Mouse (Mus musculus): Measurements from ENCODE around the gene Rapgef1. TPM values are rescaled to one million over a fixed set of nuclear protein-coding genes. Genes with fewer than 3 reads are reported as not detected.
"Not testable (repeated sequence)": the region's sequence is repeated elsewhere in the genome, so short reads cannot be mapped to it uniquely, and the experiment has no call there.

Rapgef1 gene
- polyA plus RNA-seq, 1 experiment from 2014 or later: 19.9 TPM

DNA sequence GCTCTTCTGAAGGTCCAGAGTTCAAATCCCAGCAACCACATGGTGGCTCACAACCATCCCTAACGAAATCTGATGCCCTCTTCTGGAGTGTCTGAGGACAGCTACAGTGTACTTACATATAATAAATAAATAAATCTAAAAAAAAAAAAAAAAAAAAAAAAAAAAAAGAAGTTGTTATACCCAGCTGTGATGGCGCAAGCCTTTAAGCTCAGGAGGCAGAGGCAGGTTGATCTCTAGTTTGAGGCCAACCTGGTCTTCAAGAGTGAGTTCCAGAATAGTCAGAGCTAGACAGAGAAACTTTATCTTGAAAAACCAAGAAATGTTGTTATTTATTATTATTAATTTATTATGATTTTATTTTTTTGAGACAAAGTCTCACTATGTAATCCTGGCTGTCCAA lies 161.7 kb downstream of the Rapgef1 start:
- H3K4me1 ChIP-seq (replicated peaks; ENCODE audit: control insufficient read depth, insufficient read depth, low read length); H3K27ac ChIP-seq; H3K4me3 ChIP-seq (replicated peaks; ENCODE audit: low read length); H3K4me2 ChIP-seq (replicated peaks); H3K27me3 ChIP-seq (ENCODE audit: control insufficient read depth, insufficient read depth, low read length); H3K9me3 ChIP-seq (ENCODE audit: control insufficient read depth, low read length); H3K9ac ChIP-seq; ATAC-seq (ENCODE audit: low FRiP score); DNase-seq (ENCODE audit: low spot score): not testable (repeated sequence)
- H3K36me3 ChIP-seq (replicated peaks; ENCODE audit: control insufficient read depth, insufficient read depth): peaks cover 97% of the 10 kb centered on the region
- WGBS: 88% methylated on average over 2 of the region's 2 CpGs

GRCm38 (mm10) chr2:29784290-29784689 lies 164.8 kb downstream of the Rapgef1 start:
- Histone ChIP-seq H3K36me3 (replicated peaks; ENCODE audit: control insufficient read depth, insufficient read depth) (peaks cover 69% of the 10 kb centered on the region), H3K27me3 (ENCODE audit: control insufficient read depth, insufficient read depth, low read length) (no peaks in the 10 kb centered on the region), H3K4me1 (replicated peaks; ENCODE audit: control insufficient read depth, insufficient read depth, low read length) (peaks cover 13% of the 10 kb centered on the region), H3K4me2 (replicated peaks) (no peak overlapping the region), H3K4me3 (replicated peaks; ENCODE audit: low read length) (no peak overlapping the region), H3K9me3 (ENCODE audit: control insufficient read depth, low read length) (no peaks in the 10 kb centered on the region), H3K27ac (no peak overlapping the region), H3K9ac (no peak overlapping the region)
- DNase-seq (ENCODE audit: low spot score): no peak
- no peak for ATAC-seq (ENCODE audit: low FRiP score)
- 63% methylated on average over 4 of the region's 4 CpGs for WGBS

GRCm38 (mm10) chr2:29787104-29787917 lies 167.8 kb downstream of the Rapgef1 start, which contains the start of gene Coq4:
TSS of gene Coq4 (plus strand) at chr2:29787493.
- ATAC-seq (ENCODE audit: low FRiP score) (peak; percentile 85), DNase-seq (ENCODE audit: low spot score) (peak; percentile 97)
- 2% methylated on average over 31 of the region's 31 CpGs for WGBS
- H3K36me3 ChIP-seq (replicated peaks; ENCODE audit: control insufficient read depth, insufficient read depth): peaks cover 67% of the 10 kb centered on the region
- H3K4me3 ChIP-seq (replicated peaks; ENCODE audit: low read length): peak within 1 kb of the TSS; percentile 66
- H3K4me2 ChIP-seq (replicated peaks): peak within 1 kb of the TSS; percentile 85
- peaks cover 13% of the 10 kb centered on the region for H3K4me1 ChIP-seq (replicated peaks; ENCODE audit: control insufficient read depth, insufficient read depth, low read length)
- H3K27me3 ChIP-seq (ENCODE audit: control insufficient read depth, insufficient read depth, low read length): no peaks in the 10 kb centered on the region
- peak within 1 kb of the TSS; percentile 68 for H3K27ac ChIP-seq
- H3K9ac ChIP-seq: peak within 1 kb of the TSS; percentile 77
- H3K9me3 ChIP-seq (ENCODE audit: control insufficient read depth, low read length): no peaks in the 10 kb centered on the region

- Histone ChIP-seq H3K9ac (peak within 1 kb of the TSS; percentile 77), H3K4me1 (replicated peaks; ENCODE audit: control insufficient read depth, insufficient read depth, low read length) (peaks cover 13% of the 10 kb centered on the region), H3K27ac (peak within 1 kb of the TSS; percentile 68), H3K27me3 (ENCODE audit: control insufficient read depth, insufficient read depth, low read length) (no peaks in the 10 kb centered on the region), H3K36me3 (replicated peaks; ENCODE audit: control insufficient read depth, insufficient read depth) (peaks cover 65% of the 10 kb centered on the region), H3K4me3 (replicated peaks; ENCODE audit: low read length) (peak within 1 kb of the TSS; percentile 66), H3K9me3 (ENCODE audit: control insufficient read depth, low read length) (no peaks in the 10 kb centered on the region), H3K4me2 (replicated peaks) (peak within 1 kb of the TSS; percentile 85)
- ATAC-seq (ENCODE audit: low FRiP score) (peak; percentile 81), DNase-seq (ENCODE audit: low spot score) (peak; percentile 79)
- WGBS: under 1% methylated on average over 45 of the region's 45 CpGs
Measured at GRCm38 (mm10) chr2:29787937-29788681, 168.6 kb downstream of the Rapgef1 start, which contains the start of gene Trub2. TSS of gene Trub2 (minus strand) at chr2:29788502.

Other genes starting within 250 kb of the Rapgef1 start
- gene Gm13420, start 132.0 kb downstream of the Rapgef1 start, polyA plus RNA-seq (2014; fragmentation: Nextera tagmentation; extraction: Ambion mirVana): 0.20 and 0.36 TPM in 2 replicates
- gene Gm13547, start 139.6 kb downstream of the Rapgef1 start, polyA plus RNA-seq (2014; fragmentation: Nextera tagmentation; extraction: Ambion mirVana): not detected in 2 replicates
- 35.1 and 35.3 TPM in 2 replicates for gene Coq4, start 167.8 kb downstream of the Rapgef1 start, polyA plus RNA-seq (2014; fragmentation: Nextera tagmentation; extraction: Ambion mirVana)
- gene Trub2, start 168.8 kb downstream of the Rapgef1 start, polyA plus RNA-seq (2014; fragmentation: Nextera tagmentation; extraction: Ambion mirVana): 23.9 and 26.3 TPM in 2 replicates
- 40.1 and 43.7 TPM in 2 replicates for gene Slc27a4, start 182.9 kb downstream of the Rapgef1 start, polyA plus RNA-seq (2014; fragmentation: Nextera tagmentation; extraction: Ambion mirVana)
- gene Urm1, start 200.4 kb downstream of the Rapgef1 start, polyA plus RNA-seq (2014; fragmentation: Nextera tagmentation; extraction: Ambion mirVana): 24.6 and 24.9 TPM in 2 replicates
- gene Cercam, start 249.4 kb downstream of the Rapgef1 start, polyA plus RNA-seq (2014; fragmentation: Nextera tagmentation; extraction: Ambion mirVana): 15.9 and 19.1 TPM in 2 replicates